Mouse (Mus musculus) heart, embryonic 12.5 days (tissue): ENCODE measurements at regions not wholly inside any gene's neighbourhood (a gene's known extent, or its start where the extent isn't known, plus 50 kb on each side); places are given as distances from the start of the nearest gene placed in this dataset.

Experiments used
- ATAC-seq: fragments of 200-750 bp; cut with Nextera tagmentation; 2 replicates; pipeline ENCODE4 v1.8.0; 2017; ENCODE audit warnings: moderate TSS enrichment, moderate library complexity; ENCODE audit not compliant: insufficient number of reproducible peaks, low FRiP score
- H3K27ac ChIP-seq: fragments of 300-500 bp; sonication (generic); 2 replicates; pipeline ENCODE4 v1.5.1; 2016; ENCODE audit warnings: mild to moderate bottlenecking, moderate library complexity; ENCODE audit not compliant: poor library complexity, severe bottlenecking
- H3K27me3 ChIP-seq: fragments of 300-500 bp; sonication (generic); replicated peaks from 2 replicates; pipeline ENCODE4 v1.6.1; 2016; ENCODE audit warnings: mild to moderate bottlenecking, moderate library complexity
- H3K36me3 ChIP-seq: fragments of 300-500 bp; sonication (generic); 2 replicates; pipeline ENCODE4 v1.6.1; 2016; ENCODE audit warnings: mild to moderate bottlenecking, moderate library complexity
- H3K4me1 ChIP-seq: fragments of 300-500 bp; sonication (generic); replicated peaks from 2 replicates; pipeline ENCODE4 v1.6.1; 2016; ENCODE audit warnings: mild to moderate bottlenecking
- H3K4me2 ChIP-seq: fragments of 300-500 bp; sonication (generic); 2 replicates; pipeline ENCODE4 v1.6.1; 2016; ENCODE audit warnings: mild to moderate bottlenecking, moderate library complexity
- H3K4me3 ChIP-seq: fragments of 300-500 bp; sonication (generic); 2 replicates; pipeline ENCODE4 v1.5.1; 2016; ENCODE audit warnings: mild to moderate bottlenecking
- H3K9ac ChIP-seq: fragments of 300-500 bp; sonication (generic); 2 replicates; pipeline ENCODE4 v1.6.1; 2016; ENCODE audit warnings: mild to moderate bottlenecking, moderate library complexity
- H3K9me3 ChIP-seq: fragments of 300-500 bp; sonication (generic); replicated peaks from 2 replicates; pipeline ENCODE4 v1.6.1; 2016; ENCODE audit warnings: mild to moderate bottlenecking, moderate library complexity
- WGBS: fragments of 180-500 bp; shearing (Covaris S2); methylation state at CpG from one replicate; pipeline ENCODE4 v1.1.7; 2016; 5-methylcytosine and 5-hydroxymethylcytosine counted together

DNA sequence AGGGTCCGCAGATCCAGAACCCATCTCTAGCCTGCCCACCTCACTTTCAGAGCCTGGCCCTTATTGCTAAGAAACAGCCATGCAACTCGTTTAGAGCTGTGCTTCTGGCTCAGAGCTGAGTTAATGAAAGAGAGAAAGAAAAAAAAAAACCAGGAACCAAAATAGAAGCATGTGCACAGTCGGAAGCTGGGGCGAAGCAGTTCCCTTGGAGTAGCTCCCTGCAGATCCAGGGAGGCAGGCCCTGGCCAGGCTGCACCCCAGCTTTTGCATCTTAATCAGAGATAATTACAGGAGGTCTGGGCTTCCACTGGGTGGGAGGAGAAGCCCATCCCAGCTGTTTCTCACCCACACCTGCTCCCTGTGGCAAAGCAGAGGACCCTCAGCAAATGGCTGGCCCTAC lies 53.9 kb downstream of the Adra2c start:
- Histone ChIP-seq H3K4me3 (no peak overlapping the region), H3K27ac (no peak overlapping the region), H3K4me1 (no peaks in the 10 kb centered on the region), H3K27me3 (peaks cover 51% of the 10 kb centered on the region), H3K36me3 (no peaks in the 10 kb centered on the region), H3K9me3 (no peaks in the 10 kb centered on the region), H3K4me2 (no peak overlapping the region), H3K9ac (no peak overlapping the region)
- 43% methylated on average over 4 of the region's 4 CpGs for WGBS
- ATAC-seq: no peak

DNA sequence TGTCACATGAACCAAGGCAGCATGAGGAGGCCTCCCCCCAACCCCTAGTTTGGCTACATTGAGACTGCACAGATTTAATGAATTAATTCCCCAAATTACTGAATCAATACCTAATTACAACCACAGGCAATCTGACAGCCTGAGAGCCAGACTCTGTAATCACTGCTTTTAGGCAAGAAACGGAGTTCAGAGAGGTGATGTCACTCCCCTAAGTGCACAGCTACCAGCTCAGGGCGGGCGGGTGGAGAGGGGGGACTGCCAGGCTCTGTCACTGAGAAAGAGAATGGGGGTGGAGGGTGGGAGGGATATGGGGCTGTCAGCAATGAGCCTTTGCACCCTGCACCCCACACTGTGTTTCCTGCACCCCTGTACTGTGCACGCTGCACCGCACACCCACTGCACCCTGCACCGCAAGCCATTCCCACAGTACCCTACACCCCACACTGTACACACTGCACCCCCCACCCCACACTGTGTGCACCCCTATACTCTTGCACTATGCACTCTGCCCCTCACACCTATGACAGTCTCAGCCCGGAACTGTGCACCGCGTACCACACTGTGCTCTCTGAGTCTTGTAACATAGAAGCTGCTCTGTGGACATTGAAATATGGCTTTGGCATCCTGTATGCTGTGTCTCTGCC lies 54.4 kb upstream of the Hmx1 start:
- H3K4me2 ChIP-seq: no peak overlapping the region
- H3K9me3 ChIP-seq: no peaks in the 10 kb centered on the region
- H3K9ac ChIP-seq: no peak overlapping the region
- peaks cover 50% of the 10 kb centered on the region for H3K27me3 ChIP-seq
- ATAC-seq: peak; percentile 42; the same call in 1 of the 2 replicates
- H3K4me3 ChIP-seq: no peak overlapping the region
- H3K4me1 ChIP-seq: no peaks in the 10 kb centered on the region
- H3K36me3 ChIP-seq: no peaks in the 10 kb centered on the region
- 83% methylated on average over 9 of the region's 9 CpGs for WGBS
- H3K27ac ChIP-seq: no peak overlapping the region

DNA sequence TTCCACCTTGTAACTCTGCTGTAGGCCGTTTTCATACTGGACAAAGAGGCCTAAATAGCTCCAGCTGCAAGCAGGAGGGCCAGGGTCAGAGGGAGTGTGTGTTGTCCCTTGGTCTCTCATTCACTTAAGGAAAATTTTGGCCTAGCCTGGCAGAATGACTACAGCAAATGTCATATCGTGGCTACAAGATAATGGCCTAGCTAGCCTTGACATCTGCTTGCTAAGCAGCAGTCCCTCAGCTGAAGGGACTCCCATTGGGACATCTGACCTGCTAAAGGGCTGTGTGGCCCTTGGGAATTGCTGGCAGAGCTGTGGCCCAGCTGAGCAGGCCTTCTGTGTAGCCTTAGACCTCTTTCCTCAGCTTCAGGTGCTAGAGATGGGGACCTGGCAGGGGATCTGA lies 53.8 kb upstream of the Hmx1 start:
- Histone ChIP-seq H3K4me2 (no peak overlapping the region), H3K9me3 (no peaks in the 10 kb centered on the region), H3K9ac (no peak overlapping the region), H3K36me3 (no peaks in the 10 kb centered on the region), H3K27me3 (peaks cover 50% of the 10 kb centered on the region), H3K27ac (no peak overlapping the region), H3K4me1 (no peaks in the 10 kb centered on the region), H3K4me3 (no peak overlapping the region)
- WGBS: 45% methylated on average over 2 of the region's 2 CpGs
- no peak for ATAC-seq
